Mouse (Mus musculus) CD4-positive, CD25-positive, alpha-beta regulatory T cell, adult 4 months (primary cell): ENCODE measurements around the gene 4930404H24Rik. TPM values are rescaled to one million over a fixed set of nuclear protein-coding genes. Genes with fewer than 3 reads are reported as not detected.
A peak's percentile ranks its signal among the peaks of the same experiment; 100 is the strongest.

Experiments used
- ATAC-seq: one replicate; pipeline ENCODE4 v1.8.0; 2017
- polyA plus RNA-seq, 2 experiments: library from polyadenylated mRNA; unstranded; fragments of 100-300 nt; shearing (Covaris generic); gene quantifications; one replicate each; pipeline ENCODE4 v1.2.1; 2017

Gene 4930404H24Rik
- polyA plus RNA-seq, 2 experiments from 2014 or later, result not detected

- no peak for ATAC-seq
These were observed 19.0 kb downstream of the 4930404H24Rik start for GRCm38 (mm10) chr2:153511562-153511961.

- ATAC-seq, result no peak
These were observed 20.1 kb downstream of the 4930404H24Rik start for GRCm38 (mm10) chr2:153512416-153513323.

GRCm38 (mm10) chr2:153513983-153514382 lies 21.4 kb downstream of the 4930404H24Rik start:
- no peak for ATAC-seq

DNA sequence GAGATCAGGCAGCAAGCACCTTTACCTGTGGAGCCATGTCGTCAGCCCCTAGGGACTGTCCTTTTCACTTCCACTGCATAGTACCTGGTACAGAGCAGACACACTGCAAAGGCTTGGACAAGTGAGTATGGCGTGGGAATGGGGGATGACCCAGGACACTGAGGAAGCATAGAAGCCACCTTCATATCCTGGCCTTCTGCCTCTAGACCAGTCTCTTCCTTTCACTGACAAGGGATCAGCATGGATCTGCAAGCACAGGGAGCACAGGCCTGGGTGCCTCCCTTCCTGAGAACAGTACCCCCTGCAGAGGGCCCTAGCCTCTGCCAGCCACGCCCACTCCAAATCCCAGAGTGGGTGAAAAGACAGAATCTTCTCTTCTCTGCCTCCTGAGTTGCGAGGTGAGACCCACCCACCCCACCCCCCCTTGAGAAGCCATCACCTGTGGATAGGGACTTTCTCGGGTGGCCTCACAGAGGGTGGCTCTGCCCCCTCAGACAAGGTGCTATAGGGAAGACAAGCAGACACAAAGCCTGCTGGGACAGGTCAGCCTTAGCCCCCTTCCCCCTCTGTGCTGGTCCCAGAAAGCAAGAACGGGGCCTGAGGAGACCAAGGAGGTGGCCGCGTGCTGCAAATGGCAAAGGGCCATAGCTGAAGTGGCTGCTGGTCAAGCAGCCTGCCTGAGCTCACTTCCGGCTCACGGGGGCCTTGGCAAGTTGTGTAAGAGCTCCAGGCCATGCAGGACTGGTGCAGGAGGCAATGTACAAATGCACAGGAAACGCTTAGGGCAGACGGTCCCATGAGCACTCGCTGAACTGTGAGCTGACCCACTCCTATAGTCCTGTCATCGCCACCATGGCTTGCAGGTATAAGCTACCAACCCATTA lies 22.1 kb downstream of the 4930404H24Rik start:
- ATAC-seq, result no peak

- no peak for ATAC-seq
These were observed 23.0 kb downstream of the 4930404H24Rik start for GRCm38 (mm10) chr2:153515582-153515981.

DNA sequence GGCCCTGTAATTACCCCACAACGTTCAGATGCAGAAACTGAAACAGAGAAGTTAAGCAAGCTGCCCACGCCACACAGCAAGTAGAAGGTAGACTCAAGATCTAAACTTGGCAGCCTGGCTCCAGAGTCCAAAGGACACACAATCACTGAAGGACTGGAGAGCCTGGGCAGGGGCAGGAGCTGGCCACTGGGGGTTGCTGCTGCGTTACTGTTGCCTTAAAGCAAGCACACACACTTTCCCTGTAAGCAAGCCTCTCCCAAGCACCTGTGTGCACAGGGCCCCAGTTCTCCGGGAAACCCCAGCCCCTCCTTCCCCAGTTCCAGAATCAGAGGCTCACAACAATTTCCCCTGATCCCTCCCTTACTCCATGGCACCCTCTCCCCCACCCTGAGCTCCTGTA lies 24.4 kb downstream of the 4930404H24Rik start:
- no peak for ATAC-seq

DNA sequence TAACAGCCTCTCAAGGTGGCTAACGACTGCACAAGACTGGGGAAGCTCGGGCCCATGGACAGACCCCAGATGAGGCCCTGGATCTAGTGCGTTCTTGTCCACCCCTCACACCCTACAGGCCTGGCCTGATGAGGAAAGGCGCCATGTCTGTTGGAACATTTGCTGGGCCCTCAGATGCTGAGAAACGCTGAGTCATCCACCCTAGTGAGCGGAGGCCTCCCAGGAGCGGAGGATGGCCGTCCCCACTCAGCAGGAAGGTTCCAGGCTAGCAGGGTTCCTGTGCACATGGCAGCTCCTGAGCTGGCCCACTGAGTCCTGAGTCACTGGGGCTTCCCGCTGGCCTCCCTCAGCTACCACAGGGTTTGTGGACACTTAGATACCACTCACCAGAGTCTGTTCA lies 27.5 kb downstream of the 4930404H24Rik start:
- ATAC-seq, result no peak

GRCm38 (mm10) chr2:153522270-153522669 lies 29.7 kb downstream of the 4930404H24Rik start:
- no peak for ATAC-seq

DNA sequence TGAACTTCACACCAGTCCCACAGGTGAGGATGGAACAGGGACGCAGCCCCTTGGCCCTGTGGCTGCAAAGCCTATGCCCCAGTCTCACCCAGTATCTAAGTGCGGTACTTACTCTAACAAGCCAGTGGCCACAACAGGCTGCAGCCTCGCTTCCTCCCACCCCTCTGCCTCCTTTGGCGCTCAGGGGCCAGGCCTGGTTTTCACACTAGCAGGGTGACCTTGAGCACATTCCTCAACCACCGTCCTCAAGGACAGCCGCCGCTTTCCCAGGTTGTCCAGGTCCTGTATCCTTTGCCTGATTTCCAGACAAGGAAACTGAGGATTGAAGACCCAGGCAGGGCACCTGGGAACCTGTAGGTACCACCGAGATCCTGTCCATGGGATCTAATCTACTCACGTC lies 30.6 kb downstream of the 4930404H24Rik start:
- ATAC-seq, result no peak

DNA sequence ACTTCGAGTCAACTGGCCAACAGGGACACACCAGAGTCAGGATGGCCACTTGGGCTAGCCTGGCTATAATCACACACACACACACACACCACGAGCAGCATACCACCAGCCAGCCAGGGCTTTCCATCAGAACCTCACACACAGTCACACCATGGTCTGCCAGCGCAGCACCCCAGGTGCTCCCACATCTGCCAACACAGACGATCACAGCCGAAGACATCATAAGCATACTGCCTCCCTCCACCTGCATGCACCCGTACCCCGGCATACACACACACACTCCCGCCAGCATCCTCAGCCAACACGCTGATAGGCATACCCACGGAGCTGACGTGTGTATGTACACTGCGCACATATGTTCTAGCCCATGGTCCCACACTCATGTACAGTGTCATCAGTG lies 31.1 kb downstream of the 4930404H24Rik start:
- no peak for ATAC-seq

DNA sequence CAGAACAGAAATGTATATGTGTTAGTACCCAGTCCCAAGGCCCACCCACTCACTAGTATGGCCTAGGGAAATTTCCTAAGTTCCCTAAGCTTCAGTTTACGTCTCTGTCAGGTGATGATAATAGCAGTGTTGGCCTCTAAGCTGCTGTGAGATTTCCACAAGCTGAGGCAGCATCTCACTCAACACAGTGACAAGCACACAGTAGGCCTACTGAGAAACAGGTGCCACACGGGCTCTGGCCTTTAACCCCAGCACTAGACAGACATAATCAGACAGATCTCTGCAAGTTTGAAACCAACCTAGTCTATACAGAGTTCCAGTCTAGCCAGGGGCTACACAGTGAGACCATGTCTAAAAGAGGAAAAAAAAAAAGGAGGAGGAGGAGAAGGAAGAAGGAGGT lies 32.1 kb downstream of the 4930404H24Rik start:
- ATAC-seq, result no peak

- peak; percentile 91 for ATAC-seq
These were observed 33.3 kb downstream of the 4930404H24Rik start for GRCm38 (mm10) chr2:153525906-153526311.

DNA sequence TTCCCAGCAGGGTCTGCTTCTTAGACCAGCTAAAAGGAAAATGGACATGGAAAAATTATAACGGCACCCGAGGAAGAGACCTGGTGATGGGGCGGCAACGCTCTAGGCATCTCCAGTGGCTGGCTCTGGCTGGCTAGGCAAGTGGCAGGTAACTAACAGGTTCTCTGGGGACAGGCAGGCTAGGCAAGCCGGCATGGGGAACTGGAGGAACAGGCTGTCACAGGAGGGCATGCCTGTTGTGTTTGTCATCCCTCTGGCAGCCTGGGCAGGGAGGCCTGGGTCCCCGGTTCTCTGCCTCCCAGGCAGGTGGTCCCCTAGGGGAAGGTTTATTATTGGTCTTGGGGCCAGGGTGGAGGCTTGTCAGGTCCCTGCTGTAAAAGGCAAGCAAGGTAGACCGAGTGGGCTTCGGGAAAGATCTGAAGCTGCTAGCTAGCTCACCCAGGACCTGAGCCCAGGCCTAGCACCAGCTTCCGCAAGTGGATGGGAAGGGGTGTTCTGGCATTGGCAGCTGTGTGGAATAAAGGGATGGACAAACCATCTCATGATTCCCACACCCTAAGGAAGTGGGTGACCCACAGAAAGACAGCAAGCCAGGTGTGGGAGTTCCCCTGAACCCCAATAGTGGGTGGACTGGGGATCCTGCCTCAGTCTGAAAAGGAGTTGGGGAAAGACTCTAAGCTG lies 34.4 kb downstream of the 4930404H24Rik start:
- ATAC-seq, result no peak

- ATAC-seq, result no peak
These were observed 35.3 kb downstream of the 4930404H24Rik start for GRCm38 (mm10) chr2:153527580-153528531.

GRCm38 (mm10) chr2:153528571-153529364 lies 36.2 kb downstream of the 4930404H24Rik start:
- ATAC-seq, result no peak

DNA sequence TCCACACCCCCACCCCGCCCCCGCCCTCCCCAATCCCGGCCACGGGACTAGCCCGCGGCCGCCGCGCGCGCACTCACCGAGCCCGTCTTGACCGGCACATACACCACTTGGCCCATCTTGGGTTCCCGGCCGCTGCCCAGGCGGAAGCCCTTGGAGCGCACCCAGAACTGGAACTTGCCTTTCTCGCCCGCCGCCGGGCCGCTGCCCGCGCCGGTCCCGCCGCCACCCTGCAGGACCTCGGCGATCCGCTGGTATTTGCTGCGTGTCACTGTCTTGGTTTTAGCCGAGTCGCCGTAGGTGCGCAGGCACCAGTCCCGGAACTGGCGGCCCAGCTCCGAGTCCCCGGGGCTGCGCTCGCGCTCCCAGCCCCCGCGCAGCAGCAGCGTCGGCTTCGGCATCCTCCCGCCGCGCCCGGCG lies 36.8 kb downstream of the 4930404H24Rik start:
- peak; percentile 21 for ATAC-seq

GRCm38 (mm10) chr2:153529931-153530766 lies 37.6 kb downstream of the 4930404H24Rik start, which contains the start of gene Nol4l:
Nol4l (minus strand) TSS chr2:153529971.
- no peak for ATAC-seq

- ATAC-seq, result no peak
These were observed 38.4 kb downstream of the 4930404H24Rik start for GRCm38 (mm10) chr2:153530948-153531347.

- ATAC-seq, result no peak
These were observed 41.4 kb downstream of the 4930404H24Rik start for GRCm38 (mm10) chr2:153533981-153534380.

DNA sequence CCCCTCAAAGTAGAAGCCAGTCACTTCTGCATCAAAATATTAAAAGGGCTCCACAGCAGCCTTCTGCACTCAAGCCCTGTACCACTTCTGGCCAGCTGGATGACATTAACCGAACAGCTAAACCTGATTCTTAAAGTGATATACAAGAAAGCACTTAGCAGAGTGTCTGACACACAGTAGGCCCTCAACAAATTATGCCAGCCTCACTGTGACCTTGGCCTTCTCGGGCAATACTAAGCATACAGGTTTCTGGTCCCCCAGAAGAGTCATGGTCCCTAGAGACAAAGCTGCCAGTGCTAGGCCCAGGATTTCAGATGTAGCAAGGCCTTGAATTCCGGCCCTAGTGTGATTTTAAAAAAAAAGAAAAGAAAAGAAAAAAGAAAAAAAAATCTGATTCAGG lies 46.3 kb downstream of the 4930404H24Rik start:
- no peak for ATAC-seq
